Mouse (Mus musculus) heart, adult 2 months (tissue): ENCODE measurements around the gene Sept6.

Experiments used
- CTCF ChIP-seq: fragments of 200-600 bp; IDR thresholded peaks from 2 replicates; pipeline ENCODE4 v1.8.1; 2022; ENCODE audit warnings: antibody characterized with exemption, mild to moderate bottlenecking, moderate library complexity
- POLR2A ChIP-seq: fragments of 200-500 bp; IDR thresholded peaks from 2 replicates; pipeline ENCODE4 v1.6.1; 2011; ENCODE audit warnings: mild to moderate bottlenecking, low read depth, low read length, control low read depth; ENCODE audit not compliant: insufficient read depth

- TF ChIP-seq CTCF (no peak), POLR2A (no peak)
These were observed 50.5 kb downstream of the Sept6 start for GRCm38 (mm10) chrX:36941106-36941505.
